Mouse (Mus musculus) MEL (cell line): ENCODE measurements at regions not wholly inside any gene's neighbourhood (a gene's known extent, or its start where the extent isn't known, plus 50 kb on each side); places are given as distances from the start of the nearest gene placed in this dataset.

Experiments
- DNase-seq: peaks from one replicate; pipeline ENCODE4 v3.0.0; 2011; ENCODE audit warnings: low read depth, low spot score
- H3K27ac ChIP-seq: 2 replicates; pipeline ENCODE4 v1.5.1; 2012; ENCODE audit warnings: low read depth, mild to moderate bottlenecking, control low read depth, low read length, moderate library complexity; ENCODE audit not compliant: control insufficient read depth
- H3K27me3 ChIP-seq, 2 experiments: fragments of 150-350 bp in 1 of 2; sonication (generic) in 1 of 2; 2 replicates each; pipeline ENCODE4 v1.6.1; 2012; ENCODE audit warnings: low read length in 2 of 2, mild to moderate bottlenecking in 2 of 2, improper control_type of control experiment in 1 of 2, moderate library complexity in 1 of 2; ENCODE audit not compliant: insufficient read depth in 2 of 2, control insufficient read depth in 1 of 2
- H3K36me3 ChIP-seq, 2 experiments: 2 replicates each; pipeline ENCODE4 v1.6.1; 2012 to 2014; ENCODE audit warnings: low read length in 2 of 2, improper control_type of control experiment in 1 of 2, inconsistent platforms in 1 of 2, mild to moderate bottlenecking in 1 of 2; ENCODE audit not compliant: insufficient read depth in 2 of 2, control insufficient read depth in 1 of 2
- H3K4me1 ChIP-seq, 2 experiments: fragments of 150-350 bp in 1 of 2; sonication (generic) in 1 of 2; 2 replicates each; pipeline ENCODE4 v1.6.1; 2012; ENCODE audit warnings: low read length in 2 of 2, improper control_type of control experiment in 1 of 2, mild to moderate bottlenecking in 1 of 2; ENCODE audit not compliant: insufficient read depth in 2 of 2, control insufficient read depth in 1 of 2
- H3K4me3 ChIP-seq, 2 experiments: fragments of 150-350 bp in 1 of 2; sonication (generic) in 1 of 2; 2 replicates each; pipeline ENCODE4 v1.5.1; 2012; ENCODE audit warnings: low read depth in 2 of 2, low read length in 2 of 2, mild to moderate bottlenecking in 2 of 2, moderate library complexity in 2 of 2, control low read depth in 1 of 2, improper control_type of control experiment in 1 of 2; ENCODE audit not compliant: control insufficient read depth in 1 of 2, insufficient read depth in 1 of 2
- H3K79me2 ChIP-seq: 2 replicates; pipeline ENCODE4 v1.6.1; 2012; ENCODE audit warnings: mild to moderate bottlenecking, low read length, moderate library complexity; ENCODE audit not compliant: control insufficient read depth, poor library complexity, insufficient read depth
- H3K9ac ChIP-seq: 2 replicates; pipeline ENCODE4 v1.6.1; 2012; ENCODE audit warnings: low read depth, mild to moderate bottlenecking, control low read depth, low read length, moderate library complexity; ENCODE audit not compliant: control insufficient read depth, poor library complexity, severe bottlenecking
- H3K9me3 ChIP-seq: fragments of 150-350 bp; sonication (generic); replicated peaks from 2 replicates; pipeline ENCODE4 v1.6.1; 2012; ENCODE audit warnings: mild to moderate bottlenecking, low read length, improper control_type of control experiment, moderate library complexity; ENCODE audit not compliant: insufficient read depth
- BHLHE40 ChIP-seq: IDR thresholded peaks from 2 replicates; pipeline ENCODE4 v1.6.1; 2012; ENCODE audit warnings: low read depth, mild to moderate bottlenecking, inconsistent platforms, low read length, improper control_type of control experiment, borderline replicate concordance
- CHD1 ChIP-seq: IDR thresholded peaks from 2 replicates; pipeline ENCODE4 v1.6.1; 2012; ENCODE audit warnings: low read depth, mild to moderate bottlenecking, inconsistent platforms, low read length, improper control_type of control experiment
- CHD2 ChIP-seq: IDR thresholded peaks from 2 replicates; pipeline ENCODE4 v1.6.1; 2011; ENCODE audit warnings: low read length, improper control_type of control experiment
- CTCF ChIP-seq, 3 experiments: IDR thresholded peaks in 2 of 3; conservative IDR thresholded peaks in 1 of 3; 2 replicates each; pipeline ENCODE4 v1.5.1; 2011 to 2012; ENCODE audit warnings: low read length in 3 of 3, low read depth in 2 of 3, mild to moderate bottlenecking in 2 of 3, improper control_type of control experiment in 1 of 3, inconsistent platforms in 1 of 3, mixed read lengths in 1 of 3, moderate library complexity in 1 of 3; ENCODE audit not compliant: control insufficient read depth in 1 of 3, insufficient read depth in 1 of 3, poor library complexity in 1 of 3, severe bottlenecking in 1 of 3
- E2F4 ChIP-seq: IDR thresholded peaks from 2 replicates; pipeline ENCODE4 v1.6.1; 2011; ENCODE audit warnings: low read depth, low read length, improper control_type of control experiment, borderline replicate concordance
- ELF1 ChIP-seq: IDR thresholded peaks from 2 replicates; pipeline ENCODE4 v1.6.1; 2014; ENCODE audit warnings: low read depth, mild to moderate bottlenecking, inconsistent platforms, low read length, improper control_type of control experiment, moderate library complexity
- ETS1 ChIP-seq: IDR thresholded peaks from 2 replicates; pipeline ENCODE4 v1.6.1; 2012; ENCODE audit warnings: low read depth, mild to moderate bottlenecking, inconsistent platforms, low read length, improper control_type of control experiment, moderate library complexity
- GABPA ChIP-seq: IDR thresholded peaks from 2 replicates; pipeline ENCODE4 v1.6.1; 2012; ENCODE audit warnings: low read depth, mild to moderate bottlenecking, inconsistent platforms, low read length, improper control_type of control experiment, moderate library complexity
- GATA1 ChIP-seq: IDR thresholded peaks from 2 replicates; pipeline ENCODE4 v1.6.1; 2011; ENCODE audit warnings: low read depth, low read length, improper control_type of control experiment
- MAFK ChIP-seq: IDR thresholded peaks from 2 replicates; pipeline ENCODE4 v1.6.1; 2011; ENCODE audit warnings: low read depth, mild to moderate bottlenecking, low read length, improper control_type of control experiment, borderline replicate concordance
- MAX ChIP-seq: IDR thresholded peaks from 2 replicates; pipeline ENCODE4 v1.6.1; 2011; ENCODE audit warnings: low read length, improper control_type of control experiment
- MEF2A ChIP-seq: IDR thresholded peaks from 2 replicates; pipeline ENCODE4 v1.6.1; 2014; ENCODE audit warnings: low read depth, mild to moderate bottlenecking, inconsistent platforms, low read length, improper control_type of control experiment; ENCODE audit not compliant: poor library complexity, insufficient replicate concordance, severe bottlenecking; ENCODE audit errors: extremely low read depth
- MYB ChIP-seq: IDR thresholded peaks from 2 replicates; pipeline ENCODE4 v1.6.1; 2011; ENCODE audit warnings: mild to moderate bottlenecking, low read depth, low read length, improper control_type of control experiment
- NELFE ChIP-seq: IDR thresholded peaks from 2 replicates; pipeline ENCODE4 v1.6.1; 2011; ENCODE audit warnings: low read depth, low read length, improper control_type of control experiment
- NRF1 ChIP-seq: IDR thresholded peaks from 2 replicates; pipeline ENCODE4 v1.6.1; 2014; ENCODE audit warnings: low read depth, mild to moderate bottlenecking, inconsistent platforms, low read length, improper control_type of control experiment, moderate library complexity; ENCODE audit not compliant: poor library complexity, insufficient read depth, severe bottlenecking
- POLR2A ChIP-seq, 2 experiments: IDR thresholded peaks; 2 replicates each; pipeline ENCODE4 v1.6.1; 2011 to 2012; ENCODE audit warnings: low read length in 2 of 2, mild to moderate bottlenecking in 2 of 2, control low read depth in 1 of 2, improper control_type of control experiment in 1 of 2, low read depth in 1 of 2, moderate library complexity in 1 of 2; ENCODE audit not compliant: control insufficient read depth in 1 of 2, insufficient read depth in 1 of 2, poor library complexity in 1 of 2
- POLR2AphosphoS2 ChIP-seq: IDR thresholded peaks from 2 replicates; pipeline ENCODE4 v1.6.1; 2011; ENCODE audit warnings: low read length, improper control_type of control experiment
- SIN3A ChIP-seq: IDR thresholded peaks from 2 replicates; pipeline ENCODE4 v1.6.1; 2012; ENCODE audit warnings: low read length, improper control_type of control experiment, inconsistent platforms
- TAL1 ChIP-seq: IDR thresholded peaks from 2 replicates; pipeline ENCODE4 v1.6.1; 2012; ENCODE audit warnings: mild to moderate bottlenecking, inconsistent platforms, low read length, moderate library complexity, mixed read lengths
- TBP ChIP-seq: IDR thresholded peaks from 2 replicates; pipeline ENCODE4 v1.8.0; 2011; ENCODE audit warnings: low read depth, low read length, improper control_type of control experiment
- TCF12 ChIP-seq: IDR thresholded peaks from 2 replicates; pipeline ENCODE4 v1.6.1; 2014; ENCODE audit warnings: low read depth, mild to moderate bottlenecking, inconsistent platforms, low read length, improper control_type of control experiment, moderate library complexity
- UBTF ChIP-seq: IDR thresholded peaks from 2 replicates; pipeline ENCODE4 v1.6.1; 2012; ENCODE audit warnings: low read depth, mild to moderate bottlenecking, inconsistent platforms, low read length, improper control_type of control experiment, moderate library complexity, borderline replicate concordance; ENCODE audit not compliant: insufficient read depth
- USF2 ChIP-seq, 2 experiments: IDR thresholded peaks; 2 replicates each; pipeline ENCODE4 v1.6.1; 2011 to 2012; ENCODE audit warnings: improper control_type of control experiment in 2 of 2, low read length in 2 of 2, borderline replicate concordance in 1 of 2, inconsistent platforms in 1 of 2, low read depth in 1 of 2, mild to moderate bottlenecking in 1 of 2; ENCODE audit not compliant: insufficient read depth in 1 of 2
- ZKSCAN1 ChIP-seq: IDR thresholded peaks from 2 replicates; pipeline ENCODE4 v1.6.1; 2012; ENCODE audit warnings: low read depth, mild to moderate bottlenecking, inconsistent platforms, low read length, improper control_type of control experiment, moderate library complexity

GRCm38 (mm10) chr12:95239158-95239779, 452.8 kb upstream of the Flrt2 start:
- no peak for DNase-seq
- Histone ChIP-seq H3K4me3 (no peak overlapping the region), H3K27me3 (no peaks in the 10 kb centered on the region), H3K79me2 (no peaks in the 10 kb centered on the region), H3K27ac (no peak overlapping the region), H3K36me3 (no peaks in the 10 kb centered on the region), H3K4me1 (no peaks in the 10 kb centered on the region), H3K9me3 (no peaks in the 10 kb centered on the region), H3K9ac (no peak overlapping the region)
- no peak for TF ChIP-seq ELF1
- no peak for TF ChIP-seq CHD2
- no peak for TF ChIP-seq SIN3A
- TF ChIP-seq CHD1: no peak
- TF ChIP-seq GATA1: no peak
- TF ChIP-seq POLR2AphosphoS2: no peak
- TF ChIP-seq POLR2A (IDR thresholded peaks at IDR 0.05; ENCODE audit: control insufficient read depth in 1 of 2, insufficient read depth in 1 of 2, low read depth in 1 of 2, low read length in 2 of 2, poor library complexity in 1 of 2): no peak
- no peak for TF ChIP-seq UBTF

GRCm38 (mm10) chr12:95267187-95267586, 424.8 kb upstream of the Flrt2 start:
- no peaks in the 10 kb centered on the region for H3K27me3 ChIP-seq
- no peak overlapping the region for H3K27ac ChIP-seq

GRCm38 (mm10) chr12:95305386-95305785, 386.6 kb upstream of the Flrt2 start:
- H3K27ac ChIP-seq: no peak overlapping the region
- H3K9ac ChIP-seq: no peak overlapping the region
- H3K79me2 ChIP-seq: no peaks in the 10 kb centered on the region
- no peaks in the 10 kb centered on the region for H3K36me3 ChIP-seq
- no peaks in the 10 kb centered on the region for H3K4me1 ChIP-seq
- no peak overlapping the region for H3K4me3 ChIP-seq
- H3K27me3 ChIP-seq: no peaks in the 10 kb centered on the region; a peak in 1 of 4 replicates
- no peaks in the 10 kb centered on the region for H3K9me3 ChIP-seq
- no peak for DNase-seq
- TF ChIP-seq BHLHE40 (no peak), CHD1 (no peak), TAL1 (no peak), MAFK (no peak), NRF1 (no peak), MYB (no peak), UBTF (no peak), NELFE (no peak), POLR2A (IDR thresholded peaks at IDR 0.05; ENCODE audit: control insufficient read depth in 1 of 2, insufficient read depth in 1 of 2, low read depth in 1 of 2, low read length in 2 of 2, poor library complexity in 1 of 2) (no peak), MEF2A (no peak), MAX (no peak), CHD2 (no peak), USF2 (IDR thresholded peaks at IDR 0.05; ENCODE audit: borderline replicate concordance in 1 of 2, insufficient read depth in 1 of 2, low read depth in 1 of 2, low read length in 2 of 2) (no peak), CTCF (IDR thresholded peaks at IDR 0.05 in 2 of 3, conservative IDR thresholded peaks at IDR 0.05 in 1 of 3; ENCODE audit: control insufficient read depth in 1 of 3, insufficient read depth in 1 of 3, low read depth in 2 of 3, low read length in 3 of 3, poor library complexity in 1 of 3, severe bottlenecking in 1 of 3) (no peak), GABPA (no peak)

More at GRCm38 (mm10) chr12:95267187-95267586, 424.8 kb upstream of the Flrt2 start:
- no peaks in the 10 kb centered on the region for H3K79me2 ChIP-seq
- DNase-seq: no peak
- no peak overlapping the region for H3K9ac ChIP-seq
- H3K4me1 ChIP-seq: no peaks in the 10 kb centered on the region
- no peaks in the 10 kb centered on the region for H3K9me3 ChIP-seq
- TF ChIP-seq USF2 (IDR thresholded peaks at IDR 0.05; ENCODE audit: borderline replicate concordance in 1 of 2, insufficient read depth in 1 of 2, low read depth in 1 of 2, low read length in 2 of 2) (no peak), BHLHE40 (no peak), POLR2A (IDR thresholded peaks at IDR 0.05; ENCODE audit: control insufficient read depth in 1 of 2, insufficient read depth in 1 of 2, low read depth in 1 of 2, low read length in 2 of 2, poor library complexity in 1 of 2) (no peak), ETS1 (no peak), GATA1 (no peak), POLR2AphosphoS2 (no peak), E2F4 (no peak), TCF12 (no peak), TAL1 (no peak), TBP (no peak), CHD2 (no peak), ZKSCAN1 (no peak), MAFK (no peak), MAX (no peak), MYB (no peak)
- TF ChIP-seq, all 39 proteins: peak for 0
- Histone ChIP-seq H3K36me3 (no peaks in the 10 kb centered on the region), H3K4me3 (no peak overlapping the region)
